Comparison of ENCODE assay signal across 8 mouse cellular contexts in the genomic region with DNA sequence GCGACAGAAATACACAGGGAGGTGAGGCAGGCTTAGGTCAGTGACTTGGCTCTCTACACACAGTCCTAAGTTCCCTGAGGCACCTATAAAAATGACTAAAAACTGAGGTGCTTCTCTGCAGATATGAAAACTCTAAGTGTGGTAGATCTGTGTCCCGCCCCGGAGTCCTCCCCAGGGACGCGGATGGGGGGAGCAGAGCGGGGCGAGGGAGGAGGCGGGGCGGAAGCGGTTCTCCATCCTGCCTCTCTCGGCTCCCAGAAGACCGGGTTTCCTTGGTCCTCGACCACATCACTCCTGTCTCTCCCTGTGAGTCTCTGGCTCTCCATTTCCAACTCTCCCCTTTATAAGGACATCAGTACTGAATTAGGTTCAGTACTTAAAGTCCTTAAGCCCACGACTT. TPM values are rescaled to one million over a fixed set of nuclear protein-coding genes. Genes with fewer than 3 reads are reported as not detected.
A peak's percentile ranks its signal among the peaks of the same experiment; 100 is the strongest.
DNase-seq lines count a peak whose midpoint lies in the region; ATAC-seq lines count a peak whose summit lies in the region.

No protein-coding gene starts in this region.

- ATAC-seq in neural tube, embryonic 11.5 days (ENCODE audit: insufficient read depth, low FRiP score, low TSS enrichment): no peak
- 0 out of 2 replicates have a peak, but pooled peaks have one; percentile 7 for ATAC-seq in limb, embryonic 12.5 days (ENCODE audit: insufficient number of reproducible peaks, insufficient read depth, low FRiP score, low TSS enrichment, low read depth)
- ATAC-seq in neural tube, embryonic 14.5 days (ENCODE audit: low read depth): no peak

- WGBS in neural tube, embryonic 11.5 days: under 1% methylated on average over 13 of the region's 14 CpGs
- 0% methylated on average over 14 of the region's 14 CpGs for WGBS in limb, embryonic 12.5 days
- WGBS in neural tube, embryonic 14.5 days: 0% methylated on average over 14 of the region's 14 CpGs

- H3K4me3 ChIP-seq in neural tube, embryonic 11.5 days (ENCODE audit: low read depth, low read length): peak overlapping the region; percentile 16; the same call in 1 of the 2 replicates
- peak overlapping the region; percentile 28 for H3K4me3 ChIP-seq in limb, embryonic 12.5 days (replicated peaks)
- H3K4me3 ChIP-seq in neural tube, embryonic 14.5 days (ENCODE audit: low read depth, low read length): no peak overlapping the region; the same call in 1 of the 2 replicates

- no peaks in the 10 kb centered on the region for H3K36me3 ChIP-seq in neural tube, embryonic 11.5 days (ENCODE audit: control insufficient read depth, insufficient read depth, low read length)
- no peaks in the 10 kb centered on the region for H3K36me3 ChIP-seq in limb, embryonic 12.5 days
- H3K36me3 ChIP-seq in neural tube, embryonic 14.5 days (ENCODE audit: control insufficient read depth, insufficient read depth, low read length): no peaks in the 10 kb centered on the region

- intact Hi-C loops in heart, postnatal 10 days (cut with DNase I): loop anchor here (2.0 kb wide), 1 partner anchor 25 kb away; no protein-coding TSS in a partner anchor

- H3K27ac ChIP-seq in neural tube, embryonic 11.5 days (ENCODE audit: low read depth, low read length): no peak overlapping the region
- no peak overlapping the region for H3K27ac ChIP-seq in limb, embryonic 12.5 days
- H3K27ac ChIP-seq in neural tube, embryonic 14.5 days (ENCODE audit: low read depth, low read length): no peak overlapping the region

- DNase-seq in neural tube, embryonic 11.5 days (ENCODE audit: low spot score): peak; percentile 45
- no peak for DNase-seq in neural tube, embryonic 10.5 days (ENCODE audit: extremely low spot score, low spot score)
- DNase-seq in embryo, embryonic 11 days: peak; percentile 55
- DNase-seq in heart, postnatal 10 days: peak; percentile 46 to 60
- no peak for DNase-seq in right cerebral cortex, postnatal 4 days
- DNase-seq in urinary bladder, adult 18-20 months (ENCODE audit: low spot score in 2 of 2): no peak

- peaks cover 10% of the 10 kb centered on the region for H3K4me1 ChIP-seq in neural tube, embryonic 11.5 days (ENCODE audit: control insufficient read depth, insufficient read depth, low read length)
- peaks cover 21% of the 10 kb centered on the region for H3K4me1 ChIP-seq in limb, embryonic 12.5 days (replicated peaks)
- H3K4me1 ChIP-seq in neural tube, embryonic 14.5 days (ENCODE audit: control insufficient read depth, insufficient read depth, low read length): peaks cover 15% of the 10 kb centered on the region

- H3K9me3 ChIP-seq in neural tube, embryonic 11.5 days (ENCODE audit: control insufficient read depth, low read length): no peaks in the 10 kb centered on the region
- H3K9me3 ChIP-seq in limb, embryonic 12.5 days: no peaks in the 10 kb centered on the region
- no peaks in the 10 kb centered on the region for H3K9me3 ChIP-seq in neural tube, embryonic 14.5 days (ENCODE audit: control insufficient read depth, low read length)

- H3K4me2 ChIP-seq in neural tube, embryonic 11.5 days (ENCODE audit: low read depth): peak overlapping the region; percentile 33
- peak overlapping the region; percentile 61 for H3K4me2 ChIP-seq in limb, embryonic 12.5 days
- peak overlapping the region; percentile 36 for H3K4me2 ChIP-seq in neural tube, embryonic 14.5 days (ENCODE audit: low read depth, low read length)

- peaks cover 17% of the 10 kb centered on the region for H3K27me3 ChIP-seq in neural tube, embryonic 11.5 days (ENCODE audit: control insufficient read depth, insufficient read depth, low read length)
- peaks cover 63% of the 10 kb centered on the region for H3K27me3 ChIP-seq in limb, embryonic 12.5 days
- 0 out of 2 replicates have a peak, but pooled peaks cover 4% of the 10 kb centered on the region for H3K27me3 ChIP-seq in neural tube, embryonic 14.5 days (ENCODE audit: control insufficient read depth, insufficient read depth, low read length)

- peak overlapping the region; percentile 18; the same call in 1 of the 2 replicates for H3K9ac ChIP-seq in neural tube, embryonic 11.5 days (ENCODE audit: low read length)
- H3K9ac ChIP-seq in limb, embryonic 12.5 days (replicated peaks): peak overlapping the region; percentile 35
- no peak overlapping the region for H3K9ac ChIP-seq in neural tube, embryonic 14.5 days (replicated peaks; ENCODE audit: low read depth, low read length)

RNA-seq across cellular contexts. Expression of gene Trhr2, which starts 16.8 kb away (rescaled TPM):
- not detected in 2 replicates for polyA plus RNA-seq in neural tube, embryonic 11.5 days (2014; fragmentation: Nextera tagmentation; extraction: Ambion mirVana)
- not detected for total RNA-seq in heart, postnatal 10 days (2021)
- not detected in 2 replicates for polyA plus RNA-seq in limb, embryonic 12.5 days (2016; fragmentation: Nextera tagmentation; extraction: Ambion mirVana)
- polyA plus RNA-seq in neural tube, embryonic 14.5 days (2014; fragmentation: Nextera tagmentation; extraction: Ambion mirVana): not detected in 2 replicates

RNA-seq across cellular contexts. Expression of gene Zc3h18, which starts 32.7 kb away (rescaled TPM):
- polyA plus RNA-seq in neural tube, embryonic 11.5 days (2014; fragmentation: Nextera tagmentation; extraction: Ambion mirVana): 40.5 and 41.5 TPM in 2 replicates
- 10 to 100 TPM; 25.5 to 27.5 TPM for total RNA-seq in heart, postnatal 10 days (2021)
- polyA plus RNA-seq in limb, embryonic 12.5 days (2016; fragmentation: Nextera tagmentation; extraction: Ambion mirVana): 76.7 and 76.9 TPM in 2 replicates
- polyA plus RNA-seq in neural tube, embryonic 14.5 days (2014; fragmentation: Nextera tagmentation; extraction: Ambion mirVana): 20.4 and 25.9 TPM in 2 replicates

Comparison
In these comparisons a context has a peak if more than half of its experiments do, and no peak if none do; other contexts are left out.
1. DNase-seq: peak in neural tube, embryonic 11.5 days (single experiment), embryo, embryonic 11 days (single experiment) and heart, postnatal 10 days (2 of 2); none in neural tube, embryonic 10.5 days (single experiment), right cerebral cortex, postnatal 4 days (single experiment) and urinary bladder, adult 18-20 months (0 of 2).
2. Peak in every context shown above with its lines, with median percentiles within 50 percentile points of each other: H3K4me2 ChIP-seq.